Mouse (Mus musculus) liver, embryonic 15.5 days (tissue): Measurements from ENCODE around the gene Vav2. TPM values are rescaled to one million over a fixed set of nuclear protein-coding genes. Genes with fewer than 3 reads are reported as not detected.

Experiments
- ATAC-seq: fragments of 200-750 bp; cut with Nextera tagmentation; 2 replicates; pipeline ENCODE4 v1.8.0; 2017; ENCODE audit warnings: moderate number of reproducible peaks, mild to moderate bottlenecking, moderate library complexity; ENCODE audit not compliant: insufficient read depth
- H3K27ac ChIP-seq: fragments of 300-500 bp; sonication (generic); replicated peaks from 2 replicates; pipeline ENCODE4 v1.5.1; 2015; ENCODE audit warnings: mild to moderate bottlenecking, inconsistent platforms
- H3K27me3 ChIP-seq: fragments of 300-500 bp; sonication (generic); 2 replicates; pipeline ENCODE4 v1.6.1; 2015; ENCODE audit warnings: mild to moderate bottlenecking, inconsistent platforms
- H3K36me3 ChIP-seq: fragments of 300-500 bp; sonication (generic); replicated peaks from 2 replicates; pipeline ENCODE4 v1.6.1; 2015; ENCODE audit warnings: moderate library complexity, mild to moderate bottlenecking, inconsistent platforms
- H3K4me1 ChIP-seq: fragments of 300-500 bp; sonication (generic); replicated peaks from 2 replicates; pipeline ENCODE4 v1.6.1; 2015; ENCODE audit warnings: inconsistent platforms
- H3K4me2 ChIP-seq: fragments of 300-500 bp; sonication (generic); 2 replicates; pipeline ENCODE4 v1.6.1; 2015; ENCODE audit warnings: moderate library complexity, mild to moderate bottlenecking, inconsistent platforms
- H3K4me3 ChIP-seq: fragments of 300-500 bp; sonication (generic); replicated peaks from 2 replicates; pipeline ENCODE4 v1.5.1; 2015; ENCODE audit warnings: mild to moderate bottlenecking, inconsistent platforms
- H3K9ac ChIP-seq: fragments of 300-500 bp; sonication (generic); 2 replicates; pipeline ENCODE4 v1.6.1; 2015; ENCODE audit warnings: moderate library complexity, mild to moderate bottlenecking, inconsistent platforms
- H3K9me3 ChIP-seq: fragments of 300-500 bp; sonication (generic); replicated peaks from 2 replicates; pipeline ENCODE4 v1.6.1; 2016; ENCODE audit warnings: inconsistent platforms
- WGBS: fragments of 180-500 bp; shearing (Covaris S2); methylation state at CpG from one replicate; pipeline ENCODE4 v1.1.7; 2015; ENCODE audit warnings: mixed read lengths; ENCODE audit not compliant: insufficient replicate concordance; 5-methylcytosine and 5-hydroxymethylcytosine counted together
- microRNA-seq: library from miRNA; unstranded; fragments of <30 nt; microRNA quantifications from one replicate; pipeline ENCODE4, GENCODE M21; 2016
- polyA plus RNA-seq: library from polyadenylated mRNA; unstranded; fragments of >200 nt; fragmentation: Nextera tagmentation; extraction: Ambion mirVana; gene quantifications from 2 replicates; pipeline ENCODE4 v1.2.1, GENCODE M21; 2015

Vav2 gene
- polyA plus RNA-seq, 1 experiment from 2014 or later = 4.7 TPM

- Histone ChIP-seq H3K27ac (no peak overlapping the region), H3K4me2 (no peak overlapping the region), H3K9ac (no peak overlapping the region), H3K4me1 (peaks cover 5% of the 10 kb centered on the region; the same call in 1 of the 2 replicates), H3K27me3 (no peaks in the 10 kb centered on the region), H3K4me3 (no peak overlapping the region), H3K9me3 (no peaks in the 10 kb centered on the region), H3K36me3 (peaks cover 17% of the 10 kb centered on the region; the same call in 1 of the 2 replicates)
- 59% methylated on average over 5 of the region's 5 CpGs for WGBS
- ATAC-seq = no peak
These were observed 197.9 kb downstream of the Vav2 start for GRCm38 (mm10) chr2:27228809-27229480.

GRCm38 (mm10) chr2:27226572-27226971 is 200.3 kb downstream of the Vav2 start:
- no peak overlapping the region for H3K9ac ChIP-seq
- H3K27me3 ChIP-seq = no peaks in the 10 kb centered on the region
- ATAC-seq = no peak
- no peak overlapping the region for H3K27ac ChIP-seq
- 74% methylated on average over 7 of the region's 7 CpGs for WGBS
- H3K9me3 ChIP-seq = no peaks in the 10 kb centered on the region
- H3K4me3 ChIP-seq = no peak overlapping the region
- no peak overlapping the region for H3K4me2 ChIP-seq
- H3K4me1 ChIP-seq = no peaks in the 10 kb centered on the region
- peaks cover 17% of the 10 kb centered on the region; the same call in 1 of the 2 replicates for H3K36me3 ChIP-seq

- Histone ChIP-seq H3K4me2 (no peak overlapping the region), H3K27me3 (no peaks in the 10 kb centered on the region), H3K4me1 (no peaks in the 10 kb centered on the region), H3K27ac (no peak overlapping the region), H3K9ac (no peak overlapping the region), H3K9me3 (no peaks in the 10 kb centered on the region), H3K4me3 (no peak overlapping the region), H3K36me3 (peaks cover 16% of the 10 kb centered on the region; the same call in 1 of the 2 replicates)
- no peak for ATAC-seq
- WGBS = 60% methylated on average over 7 of the region's 7 CpGs
These were observed 203.8 kb downstream of the Vav2 start for GRCm38 (mm10) chr2:27223012-27223421.

- no peak overlapping the region for H3K4me2 ChIP-seq
- H3K36me3 ChIP-seq = no peaks in the 10 kb centered on the region
- ATAC-seq = no peak
- no peaks in the 10 kb centered on the region for H3K27me3 ChIP-seq
- H3K27ac ChIP-seq = no peak overlapping the region
- H3K9ac ChIP-seq = no peak overlapping the region
- no peak overlapping the region for H3K4me3 ChIP-seq
- H3K9me3 ChIP-seq = no peaks in the 10 kb centered on the region
- no peaks in the 10 kb centered on the region for H3K4me1 ChIP-seq
- WGBS = 75% methylated on average over 8 of the region's 8 CpGs
These were observed 208.3 kb downstream of the Vav2 start for GRCm38 (mm10) chr2:27218569-27218968.

GRCm38 (mm10) chr2:27218121-27218544 is 208.7 kb downstream of the Vav2 start:
- no peaks in the 10 kb centered on the region for H3K27me3 ChIP-seq

GRCm38 (mm10) chr2:27215537-27215936 is 211.3 kb downstream of the Vav2 start:
- Histone ChIP-seq H3K4me2 (no peak overlapping the region), H3K36me3 (no peaks in the 10 kb centered on the region), H3K4me1 (no peaks in the 10 kb centered on the region), H3K27me3 (no peaks in the 10 kb centered on the region), H3K9ac (no peak overlapping the region), H3K9me3 (no peaks in the 10 kb centered on the region), H3K27ac (no peak overlapping the region), H3K4me3 (no peak overlapping the region)
- no peak for ATAC-seq
- WGBS = 61% methylated on average over 2 of the region's 2 CpGs

More at GRCm38 (mm10) chr2:27218121-27218544, 208.7 kb downstream of the Vav2 start:
- ATAC-seq = no peak
- no peak overlapping the region for H3K4me3 ChIP-seq
- H3K4me1 ChIP-seq = no peaks in the 10 kb centered on the region
- no peak overlapping the region for H3K27ac ChIP-seq
- no peak overlapping the region for H3K9ac ChIP-seq
- WGBS = 33% methylated on average over 2 of the region's 2 CpGs
- H3K36me3 ChIP-seq = no peaks in the 10 kb centered on the region
- H3K9me3 ChIP-seq = no peaks in the 10 kb centered on the region
- H3K4me2 ChIP-seq = no peak overlapping the region

Small RNA genes lying within 50 kb of the gene (microRNA-seq; reads per million reads assigned to microRNA genes)
- gene Gm24049 (not detected), gene Mir7578 (not detected)

Other genes with a start within 250 kb of the Vav2 start
- gene Sardh, start 178.7 kb downstream of the Vav2 start, polyA plus RNA-seq = 51.2 and 68.3 TPM in 2 replicates
- 0.48 and 0.50 TPM in 2 replicates for gene Brd3os, start 15.3 kb upstream of the Vav2 start, polyA plus RNA-seq
- 22.5 and 22.9 TPM in 2 replicates for gene Brd3, start 80.6 kb upstream of the Vav2 start, polyA plus RNA-seq
- 26.2 and 27.5 TPM in 2 replicates for gene Wdr5, start 88.1 kb upstream of the Vav2 start, polyA plus RNA-seq
- gene Rxra, start 249.4 kb upstream of the Vav2 start, polyA plus RNA-seq = 4.7 and 5.8 TPM in 2 replicates